Mouse (Mus musculus): Measurements from ENCODE around the gene Ubfd1.
"Not testable (repeated sequence)": the region's sequence is repeated elsewhere in the genome, so short reads cannot be mapped to it uniquely, and the experiment has no call there.

Gene Ubfd1

DNA sequence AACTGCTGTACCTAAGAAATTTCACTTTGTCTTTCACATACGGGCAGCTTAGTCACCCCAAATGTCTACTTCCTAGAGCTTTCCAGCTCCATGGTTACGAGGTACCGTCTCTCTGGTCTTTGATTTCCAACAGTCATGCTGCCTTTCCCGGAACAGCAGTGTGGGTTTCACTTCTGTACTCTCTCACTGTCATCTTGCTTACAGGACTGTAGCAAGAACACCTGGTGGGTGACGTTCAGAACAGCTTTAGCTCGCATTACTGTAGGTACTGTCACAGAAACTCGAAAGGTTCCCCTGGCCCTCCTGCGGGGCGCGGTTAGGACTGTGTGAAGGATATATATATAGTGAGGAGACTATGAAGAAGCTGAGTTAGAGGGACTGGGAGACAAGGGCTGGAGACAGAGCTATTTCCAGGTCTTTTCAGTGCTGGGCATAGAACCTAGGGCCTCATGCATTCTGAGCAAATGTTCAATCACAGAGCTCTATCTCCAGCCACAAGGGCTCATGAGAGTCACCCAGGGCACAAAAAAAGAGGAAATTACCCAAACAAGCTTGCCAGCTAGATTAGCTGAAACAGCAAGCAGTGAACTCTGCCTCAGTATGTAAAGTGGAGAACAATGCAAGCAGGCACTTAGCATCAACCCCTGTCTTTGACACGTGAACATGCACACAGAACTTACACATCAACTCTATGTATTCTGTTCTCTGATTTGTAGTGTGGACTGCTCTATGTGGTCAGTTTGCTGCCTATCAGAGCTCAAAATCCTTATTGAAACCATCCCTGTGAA lies 20.4 kb downstream of the Ubfd1 start:
- DNase-seq, result no peak

DNA sequence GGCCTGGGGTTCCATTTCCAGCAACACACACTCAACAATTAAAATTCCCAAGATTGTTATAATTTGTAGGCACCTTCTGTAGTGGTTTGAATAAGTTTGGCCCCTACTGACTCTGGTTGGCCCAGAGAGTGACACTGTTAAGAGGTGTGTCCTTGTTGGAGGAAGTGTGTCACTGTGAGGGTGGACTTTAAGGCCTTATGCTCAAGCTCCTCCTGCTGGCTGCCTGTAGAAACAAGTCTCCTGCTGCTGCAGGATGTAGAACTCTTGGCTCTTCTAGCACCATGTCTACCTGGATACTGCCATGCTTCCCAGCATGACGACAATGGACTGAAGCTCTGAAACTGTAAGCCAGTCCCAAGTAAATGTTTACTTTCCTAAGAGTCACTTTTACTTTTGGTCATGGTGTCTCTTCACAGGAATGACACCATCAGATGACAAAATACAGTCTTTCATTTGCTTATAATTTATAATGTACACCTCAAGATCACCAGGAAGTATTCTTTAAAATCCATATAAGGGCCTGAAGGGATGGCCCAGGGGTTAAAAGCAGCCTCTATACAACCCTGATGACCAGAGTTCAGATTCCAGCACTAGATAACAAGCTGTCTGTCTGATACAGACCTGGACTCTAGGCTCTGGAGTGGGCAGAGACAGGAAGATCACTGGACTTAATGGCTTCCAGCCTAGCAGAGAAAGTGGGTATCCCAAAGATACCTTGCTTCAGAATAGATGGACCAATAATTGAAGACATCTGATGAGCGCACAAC lies 27.8 kb downstream of the Ubfd1 start:
- no peak for DNase-seq

DNA sequence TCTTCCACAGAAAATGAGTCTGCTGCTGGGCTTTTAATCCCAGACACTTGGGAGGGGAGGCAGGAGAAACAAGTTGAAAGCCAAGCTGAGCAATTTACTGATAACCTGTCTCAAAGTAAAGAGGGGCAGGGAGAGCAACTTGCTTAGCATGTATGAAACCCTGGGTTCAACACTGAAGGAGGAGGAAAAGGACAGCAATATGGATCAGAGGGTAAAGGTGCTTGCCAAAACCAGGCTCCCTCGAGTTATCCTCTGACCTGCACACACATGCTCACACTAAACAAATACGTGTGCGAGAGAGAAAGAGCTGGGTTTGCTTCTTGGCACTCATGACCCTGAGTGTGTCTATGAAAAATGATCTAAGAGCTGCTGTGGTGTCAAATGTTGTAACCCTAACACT lies 31.0 kb downstream of the Ubfd1 start:
- DNase-seq, result no peak

DNA sequence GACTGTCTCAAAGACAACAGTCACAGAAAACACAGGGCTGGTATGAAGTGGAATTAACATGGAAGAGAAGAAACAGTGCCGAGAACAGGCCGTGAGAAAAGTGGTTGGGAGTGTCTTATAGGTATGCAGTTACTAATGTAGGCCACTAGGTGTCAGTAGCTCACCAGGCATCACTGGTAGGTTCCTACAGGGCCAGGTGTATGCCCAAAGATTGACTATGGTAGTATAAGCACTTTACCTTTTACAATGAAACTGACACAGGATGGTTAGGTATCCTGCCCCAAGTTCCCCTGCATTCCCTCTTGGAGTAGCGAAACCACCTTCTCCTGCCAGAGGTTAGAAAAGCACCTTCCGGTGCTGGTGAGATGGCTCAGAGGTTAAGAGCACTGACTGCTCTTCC lies 32.2 kb downstream of the Ubfd1 start:
- peak; percentile 39 to 62 for DNase-seq

DNA sequence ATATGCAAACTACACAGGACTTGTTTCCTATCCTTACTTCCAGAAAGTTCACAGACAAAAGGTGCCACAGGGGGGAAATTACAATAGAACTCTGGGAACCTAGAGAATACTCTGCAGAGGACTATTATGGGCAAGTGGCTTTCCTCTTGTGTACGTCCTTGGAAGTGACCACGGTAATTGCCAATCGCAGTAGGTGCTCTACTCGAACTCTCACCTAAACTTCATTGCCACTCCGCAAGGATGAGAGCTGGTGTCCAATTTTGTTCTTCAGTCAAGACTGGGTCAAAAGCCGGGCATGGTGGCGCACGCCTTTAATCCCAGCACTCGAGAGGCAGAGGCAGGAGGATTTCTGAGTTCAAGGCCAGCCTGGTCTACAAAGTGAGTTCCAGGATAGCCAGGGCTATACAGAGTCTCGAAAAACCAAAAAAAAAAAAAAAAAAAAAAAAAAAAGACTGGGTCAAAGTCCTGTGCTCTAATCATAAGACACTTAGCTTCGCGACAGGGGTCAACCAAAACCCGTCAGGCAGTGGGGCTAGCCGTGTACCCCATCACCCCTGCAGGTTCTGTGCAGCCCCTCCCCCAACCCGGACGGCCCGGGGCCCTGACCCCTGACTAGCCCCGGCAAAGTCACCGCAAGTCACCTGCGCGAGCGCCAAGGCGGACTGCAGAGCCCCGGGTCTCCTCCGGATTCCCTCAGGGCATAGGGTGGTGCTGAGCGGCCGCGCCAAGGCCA lies 34.2 kb downstream of the Ubfd1 start:
- not testable (repeated sequence) for DNase-seq

DNA sequence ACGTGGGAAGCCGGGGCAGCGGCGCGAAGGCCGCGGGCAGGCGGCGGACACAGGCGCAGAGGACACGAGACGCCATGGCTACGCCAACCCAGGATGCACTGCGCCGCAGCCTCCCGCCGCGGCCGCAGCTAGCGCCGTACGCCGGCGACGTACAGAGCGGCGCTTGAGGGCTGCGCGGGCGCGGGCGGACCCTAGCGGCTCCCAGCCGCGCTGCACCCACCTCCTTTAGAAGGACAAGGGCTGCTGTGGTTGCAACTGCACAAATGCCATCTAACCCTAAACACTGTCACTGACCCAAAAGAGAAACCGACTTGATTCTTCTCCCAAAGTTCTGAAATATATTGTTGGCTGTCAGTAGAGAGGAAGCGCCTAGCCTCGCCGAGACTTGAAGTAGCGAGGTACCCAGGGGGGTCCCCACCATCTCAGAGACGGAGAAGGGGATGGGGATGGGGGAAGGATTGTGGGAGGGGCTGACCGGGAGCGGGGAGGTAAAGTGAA lies 34.8 kb downstream of the Ubfd1 start, which contains the start of gene Ndufab1:
Gene Ndufab1, minus strand, starts transcription at position 140 of the 498 bp plus-strand sequence.
- peak; percentile 95 to 96 for DNase-seq

DNA sequence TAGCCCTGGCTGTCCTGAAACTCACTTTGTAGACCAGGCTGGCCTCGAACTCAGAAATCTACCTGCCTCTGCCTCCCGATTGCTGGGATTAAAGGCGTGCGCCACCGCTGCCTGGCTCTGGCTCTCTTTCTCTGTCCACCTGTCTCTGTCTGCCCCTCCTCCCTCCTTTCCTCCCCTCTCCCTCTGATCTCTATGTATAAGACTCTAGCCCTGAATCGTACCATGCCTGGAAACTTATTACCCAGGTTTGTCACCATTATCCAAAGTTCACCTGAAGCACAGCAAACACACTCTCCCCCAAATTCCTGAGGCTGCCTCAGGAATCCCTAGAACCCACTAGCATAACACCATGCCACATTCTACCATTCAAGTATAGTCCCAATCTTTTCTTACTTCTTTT lies 41.2 kb downstream of the Ubfd1 start:
- DNase-seq, result no peak

DNA sequence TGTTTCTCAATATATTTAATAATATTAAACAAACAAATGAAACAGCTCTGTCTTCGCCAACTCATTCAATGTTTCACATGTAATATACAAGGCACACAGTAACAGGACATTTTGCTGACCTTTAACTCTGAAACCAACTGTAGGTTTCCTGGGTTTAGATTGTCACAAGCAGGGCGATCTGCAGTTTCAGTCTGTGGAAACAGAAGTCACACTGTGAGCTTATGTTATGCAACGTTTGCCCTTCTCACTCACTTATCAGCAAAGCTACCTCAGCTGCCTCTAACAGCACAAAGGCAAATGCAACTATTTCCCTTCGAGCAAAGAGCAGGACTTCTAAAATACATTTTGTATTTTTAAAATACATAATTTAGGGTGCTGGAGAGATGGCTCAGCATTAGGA lies 56.5 kb downstream of the Ubfd1 start:
- DNase-seq, result no peak

DNA sequence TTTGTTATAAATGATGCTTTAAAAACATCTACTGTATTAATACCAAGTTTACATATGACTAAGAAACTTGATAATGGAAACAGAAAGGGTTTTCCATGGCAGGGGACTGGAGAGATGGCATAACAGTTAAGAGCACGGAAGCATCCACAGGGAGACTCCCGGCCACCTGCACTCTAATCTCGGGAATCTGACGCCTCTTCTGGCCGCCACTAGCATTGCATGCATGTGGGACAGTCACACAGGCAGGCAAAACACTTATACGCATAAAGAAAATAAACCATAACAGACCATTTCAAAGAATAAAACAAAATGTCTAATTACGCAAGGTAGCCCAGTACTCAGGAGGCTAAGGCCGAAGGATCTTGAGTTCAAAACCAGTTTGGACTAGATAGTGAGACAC lies 58.7 kb downstream of the Ubfd1 start:
- DNase-seq, result no peak

DNA sequence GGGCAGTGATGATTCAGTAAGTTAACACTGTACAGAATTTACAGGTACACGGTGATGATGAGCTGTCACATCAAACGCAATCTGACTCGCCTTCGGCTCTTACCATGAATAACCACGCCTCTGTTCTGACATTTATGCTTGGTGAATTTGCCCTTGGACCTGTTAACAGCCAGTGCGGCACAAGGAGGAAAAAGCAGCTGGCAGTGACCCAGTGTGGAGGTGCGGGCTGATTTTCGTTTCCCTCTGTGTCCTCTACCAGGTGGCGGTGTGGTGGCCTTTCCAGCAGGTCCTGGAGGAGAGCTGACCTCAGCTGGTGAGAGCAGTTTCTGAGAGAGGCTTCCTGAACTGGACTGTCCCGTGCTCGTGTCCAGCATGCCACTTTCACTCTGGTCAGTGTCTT lies 60.0 kb downstream of the Ubfd1 start:
- DNase-seq, result no peak
